Comparison of ENCODE assay signal across 13 mouse cellular contexts in genomic region chr7:34595307-34595565, GRCm38 (mm10).
DNase-seq lines count a peak whose midpoint lies in the region; ATAC-seq and TF ChIP-seq lines count a peak whose summit lies in the region.
"Had no signal": no experiment of that assay in that cellular context is flagged by ENCODE, and none has a peak within 500 bp of the region (broad histone marks: within the 10 kb centered on the region; RNA-seq: fewer than 3 reads in every experiment).

No protein-coding gene starts in this region.

- H3K9ac ChIP-seq in hindbrain, embryonic 12.5 days, result no peak overlapping the region
- H3K9ac ChIP-seq in hindbrain, postnatal 0 days (replicated peaks; ENCODE audit: low read length), result no peak overlapping the region
- no peak overlapping the region for H3K9ac ChIP-seq in embryonic facial prominence, embryonic 12.5 days
- H3K9ac ChIP-seq in midbrain, embryonic 11.5 days (ENCODE audit: low read length), result no peak overlapping the region
- H3K9ac ChIP-seq: intestine, embryonic 15.5 days; liver, embryonic 13.5 days; neural tube, embryonic 12.5 days had no signal

- H3K4me2 ChIP-seq in hindbrain, embryonic 12.5 days (replicated peaks), result no peak overlapping the region
- H3K4me2 ChIP-seq in hindbrain, postnatal 0 days (ENCODE audit: low read depth, low read length), result no peak overlapping the region
- no peak overlapping the region for H3K4me2 ChIP-seq in embryonic facial prominence, embryonic 12.5 days (replicated peaks)
- H3K4me2 ChIP-seq in midbrain, embryonic 11.5 days, result no peak overlapping the region

- no peaks in the 10 kb centered on the region for H3K9me3 ChIP-seq in hindbrain, embryonic 12.5 days (replicated peaks)
- no peaks in the 10 kb centered on the region for H3K9me3 ChIP-seq in hindbrain, postnatal 0 days (ENCODE audit: low read length)
- peaks cover 4% of the 10 kb centered on the region; the same call in 1 of the 2 replicates for H3K9me3 ChIP-seq in embryonic facial prominence, embryonic 10.5 days
- H3K9me3 ChIP-seq in embryonic facial prominence, embryonic 12.5 days, result no peaks in the 10 kb centered on the region
- no peaks in the 10 kb centered on the region for H3K9me3 ChIP-seq in midbrain, embryonic 11.5 days (ENCODE audit: control insufficient read depth, low read length)
- H3K9me3 ChIP-seq: intestine, embryonic 15.5 days; neural tube, embryonic 12.5 days had no signal

- no peak for ATAC-seq in hindbrain, embryonic 12.5 days (ENCODE audit: low FRiP score)
- ATAC-seq in hindbrain, postnatal 0 days, result no peak
- ATAC-seq in embryonic facial prominence, embryonic 12.5 days (ENCODE audit: insufficient number of reproducible peaks, insufficient read depth, low FRiP score, low TSS enrichment), result no peak
- no peak for ATAC-seq in midbrain, embryonic 11.5 days (ENCODE audit: low FRiP score)
- ATAC-seq: activated CD4-positive, CD25-positive, alpha-beta regulatory T cell, adult 4 months; intestine, embryonic 15.5 days had no signal

- no peaks in the 10 kb centered on the region for H3K36me3 ChIP-seq in hindbrain, embryonic 12.5 days
- no peaks in the 10 kb centered on the region for H3K36me3 ChIP-seq in hindbrain, postnatal 0 days (ENCODE audit: insufficient read depth, low read length)
- no peaks in the 10 kb centered on the region for H3K36me3 ChIP-seq in embryonic facial prominence, embryonic 10.5 days (replicated peaks)
- H3K36me3 ChIP-seq in embryonic facial prominence, embryonic 12.5 days, result no peaks in the 10 kb centered on the region
- no peaks in the 10 kb centered on the region for H3K36me3 ChIP-seq in midbrain, embryonic 11.5 days (ENCODE audit: control insufficient read depth, insufficient read depth, low read length)
- H3K36me3 ChIP-seq: intestine, embryonic 15.5 days; liver, embryonic 13.5 days; neural tube, embryonic 12.5 days had no signal

- DNase-seq in hindbrain, postnatal 0 days (ENCODE audit: low spot score), result no peak
- DNase-seq in embryonic facial prominence, embryonic 10.5 days (ENCODE audit: low spot score), result no peak
- peak; percentile 82 for DNase-seq in midbrain, embryonic 11.5 days (ENCODE audit: low spot score, missing footprints)
- DNase-seq in frontal cortex, postnatal 25 days (ENCODE audit: low spot score in 2 of 2), result no peak
- DNase-seq in left cerebral cortex, adult 18-20 months (ENCODE audit: low spot score in 2 of 2), result no peak
- DNase-seq: gastrocnemius, postnatal 10 days; liver, embryonic 13.5 days; thymus, postnatal 36 days had no signal

- no peak for TF ChIP-seq CTCF in hindbrain, postnatal 0 days (IDR thresholded peaks at IDR 0.05; ENCODE audit: low read depth)

- H3K27ac ChIP-seq in hindbrain, embryonic 12.5 days, result peak overlapping the region; percentile 64
- no peak overlapping the region for H3K27ac ChIP-seq in hindbrain, postnatal 0 days
- peak overlapping the region; percentile 83 for H3K27ac ChIP-seq in embryonic facial prominence, embryonic 10.5 days (replicated peaks)
- peak overlapping the region; percentile 74; the same call in 1 of the 2 replicates for H3K27ac ChIP-seq in embryonic facial prominence, embryonic 12.5 days
- H3K27ac ChIP-seq in midbrain, embryonic 11.5 days (ENCODE audit: low read depth, low read length), result no peak overlapping the region
- H3K27ac ChIP-seq: liver, embryonic 13.5 days; neural tube, embryonic 12.5 days had no signal

- WGBS in hindbrain, embryonic 12.5 days, result 56% methylated on average over 4 of the region's 4 CpGs
- WGBS in hindbrain, postnatal 0 days, result 69% methylated on average over 4 of the region's 4 CpGs
- WGBS in embryonic facial prominence, embryonic 10.5 days, result 67% methylated on average over 4 of the region's 4 CpGs
- WGBS in embryonic facial prominence, embryonic 12.5 days, result 64% methylated on average over 4 of the region's 4 CpGs
- 77% methylated on average over 4 of the region's 4 CpGs for whole genome bisulfite sequencing in midbrain, embryonic 11.5 days

- H3K27me3 ChIP-seq in hindbrain, embryonic 12.5 days, result no peaks in the 10 kb centered on the region
- H3K27me3 ChIP-seq in hindbrain, postnatal 0 days (ENCODE audit: insufficient read depth, low read length), result no peaks in the 10 kb centered on the region
- H3K27me3 ChIP-seq in embryonic facial prominence, embryonic 10.5 days (replicated peaks; ENCODE audit: low read depth, poor library complexity, severe bottlenecking), result no peaks in the 10 kb centered on the region
- H3K27me3 ChIP-seq in embryonic facial prominence, embryonic 12.5 days, result no peaks in the 10 kb centered on the region
- H3K27me3 ChIP-seq in midbrain, embryonic 11.5 days (ENCODE audit: control insufficient read depth, insufficient read depth, low read length), result no peaks in the 10 kb centered on the region
- H3K27me3 ChIP-seq: intestine, embryonic 15.5 days; liver, embryonic 13.5 days; neural tube, embryonic 12.5 days had no signal

- H3K4me3 ChIP-seq in hindbrain, embryonic 12.5 days, result no peak overlapping the region
- no peak overlapping the region for H3K4me3 ChIP-seq in hindbrain, postnatal 0 days (ENCODE audit: low read length)
- H3K4me3 ChIP-seq in embryonic facial prominence, embryonic 10.5 days, result no peak overlapping the region
- no peak overlapping the region for H3K4me3 ChIP-seq in embryonic facial prominence, embryonic 12.5 days
- no peak overlapping the region for H3K4me3 ChIP-seq in midbrain, embryonic 11.5 days (ENCODE audit: low read depth, low read length)
- H3K4me3 ChIP-seq: intestine, embryonic 15.5 days; liver, embryonic 13.5 days; neural tube, embryonic 12.5 days had no signal

- peaks cover 21% of the 10 kb centered on the region for H3K4me1 ChIP-seq in hindbrain, embryonic 12.5 days
- H3K4me1 ChIP-seq in hindbrain, postnatal 0 days (ENCODE audit: insufficient read depth, low read length), result peaks cover 5% of the 10 kb centered on the region; the same call in 1 of the 2 replicates
- H3K4me1 ChIP-seq in embryonic facial prominence, embryonic 10.5 days, result peaks cover 52% of the 10 kb centered on the region
- H3K4me1 ChIP-seq in embryonic facial prominence, embryonic 12.5 days, result peaks cover 42% of the 10 kb centered on the region
- peaks cover 6% of the 10 kb centered on the region for H3K4me1 ChIP-seq in midbrain, embryonic 11.5 days (ENCODE audit: control insufficient read depth, insufficient read depth, low read length)
- H3K4me1 ChIP-seq: liver, embryonic 13.5 days had no signal

Comparison
In these comparisons a context has a peak if more than half of its experiments do, and no peak if none do; other contexts are left out.
1. H3K27ac ChIP-seq: peak in hindbrain, embryonic 12.5 days (single experiment), embryonic facial prominence, embryonic 10.5 days (single experiment) and embryonic facial prominence, embryonic 12.5 days (single experiment); none in hindbrain, postnatal 0 days (single experiment) and midbrain, embryonic 11.5 days (single experiment).